Mouse (Mus musculus) embryo, embryonic 9.5 days (tissue): ENCODE data around the gene Esrra.
"Not testable (repeated sequence)": the region's sequence is repeated elsewhere in the genome, so short reads cannot be mapped to it uniquely, and the experiment has no call there.

ENCODE experiments used
- DNase-seq: peaks from one replicate; pipeline ENCODE4 v3.0.0-alpha.2; 2017; ENCODE audit errors: extremely low spot score

Gene Esrra

DNA sequence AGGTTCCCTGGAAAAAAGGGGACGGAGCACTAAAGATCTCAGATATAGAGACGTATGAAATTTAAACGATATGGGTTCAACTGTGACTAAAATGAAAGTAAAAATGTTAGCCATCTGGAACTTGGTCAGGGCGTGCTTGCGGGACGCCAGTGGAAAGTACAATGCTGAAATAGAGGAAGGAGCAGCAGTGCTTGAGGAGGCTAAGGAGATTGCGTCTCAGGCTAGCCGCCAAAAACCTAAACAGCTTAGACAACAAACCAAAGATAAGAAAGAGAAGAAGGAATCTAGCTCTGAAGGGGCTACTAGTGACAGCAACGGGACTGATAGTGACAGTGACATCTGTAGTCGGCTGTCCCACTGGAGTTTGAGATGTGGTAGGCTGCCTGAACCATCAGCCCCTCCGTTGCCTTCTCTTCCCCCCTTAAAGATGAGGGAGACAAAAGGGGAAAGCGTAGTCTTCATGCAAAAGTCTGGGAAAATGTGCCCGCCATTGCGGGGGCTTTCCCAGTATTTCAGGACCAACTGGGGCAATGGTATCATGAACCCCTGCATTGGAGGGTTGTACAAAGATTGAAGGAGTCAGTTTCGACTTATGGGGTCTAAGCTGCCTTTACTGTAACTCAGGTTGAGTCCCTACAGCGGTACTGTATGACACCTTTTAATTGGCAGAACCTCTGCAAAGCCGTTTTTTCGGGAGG is 25.9 kb downstream of the Esrra start:
- DNase-seq: not testable (repeated sequence)

DNA sequence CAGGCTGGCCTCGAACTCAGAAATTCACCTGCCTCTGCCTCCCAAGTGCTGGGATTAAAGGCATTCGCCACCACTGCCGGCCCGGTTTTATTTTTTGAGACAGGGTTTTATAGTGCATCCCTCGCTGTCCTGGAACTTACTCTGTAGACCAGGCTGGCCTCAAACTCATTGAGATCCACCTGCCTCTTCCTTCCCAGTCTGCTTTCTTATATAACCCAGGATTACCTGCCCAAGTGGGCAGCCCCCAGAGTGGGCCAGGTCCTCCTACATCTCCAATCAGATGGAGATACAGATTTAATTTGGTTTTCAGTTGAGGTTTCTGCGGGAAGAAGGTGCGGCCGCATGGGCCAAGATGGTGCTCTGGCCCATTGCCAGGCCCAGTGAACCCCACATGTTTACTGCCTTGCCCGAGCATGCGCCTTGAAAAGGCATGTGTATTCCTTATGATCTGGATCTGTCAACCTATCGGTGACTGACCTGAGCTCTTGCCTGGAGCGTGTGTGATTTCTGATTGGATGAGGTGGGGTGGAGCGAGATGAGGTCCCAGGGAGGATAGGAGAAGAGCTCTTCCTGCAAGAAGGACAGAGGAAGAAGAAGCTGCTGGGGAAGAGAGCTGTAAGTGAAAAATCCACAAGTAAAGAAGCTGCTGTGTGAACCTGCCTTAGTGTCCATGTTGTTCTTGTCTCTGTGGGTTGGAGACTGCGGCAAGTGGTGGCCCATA is 27.7 kb downstream of the Esrra start:
- no peak for DNase-seq

DNA sequence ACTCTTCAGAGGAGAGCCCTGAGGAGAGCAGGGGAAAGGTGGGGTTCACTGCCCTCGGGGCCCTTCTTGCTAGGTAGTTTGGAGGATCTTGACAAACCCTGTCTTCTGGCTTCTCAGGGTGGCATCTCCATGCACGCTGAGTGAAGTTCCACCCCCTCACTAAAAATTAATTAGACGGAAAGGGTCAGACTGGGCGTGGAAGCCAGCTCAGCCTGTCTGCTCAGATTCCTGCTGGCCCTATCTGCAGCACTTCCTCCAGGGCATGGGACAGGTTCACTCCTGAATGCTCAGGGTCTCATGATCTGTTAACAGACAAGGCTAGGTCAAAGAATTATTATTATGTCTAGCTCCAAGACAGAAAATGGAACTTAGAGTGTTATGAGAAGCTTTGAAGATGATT is 29.1 kb downstream of the Esrra start:
- DNase-seq: no peak

GRCm38 (mm10) chr19:6877965-6878364 is 43.6 kb downstream of the Esrra start:
- DNase-seq: no peak

- no peak for DNase-seq
Measured at GRCm38 (mm10) chr19:6876799-6877198, 44.8 kb downstream of the Esrra start.

DNA sequence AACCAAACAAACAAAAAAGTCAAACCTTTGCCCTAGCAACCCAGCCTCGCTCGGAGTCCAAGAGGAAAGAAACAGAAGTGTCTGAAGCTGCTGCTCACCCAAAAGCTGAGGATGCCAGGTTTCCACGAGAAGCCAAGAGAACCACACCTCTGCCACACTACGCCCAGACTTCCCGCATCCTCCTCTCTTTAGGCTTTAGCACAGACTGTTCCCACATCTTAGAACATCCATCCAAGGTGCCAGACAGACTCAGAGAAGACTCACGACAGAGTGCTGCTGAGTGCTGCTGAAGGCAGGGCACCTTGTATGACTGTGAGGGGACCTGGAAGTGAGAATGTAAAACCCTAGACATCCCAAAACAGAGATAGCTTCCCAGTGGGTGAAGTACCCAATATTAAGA is 45.8 kb downstream of the Esrra start:
- no peak for DNase-seq

- no peak for DNase-seq
Measured at GRCm38 (mm10) chr19:6874257-6874656, 47.4 kb downstream of the Esrra start.

DNA sequence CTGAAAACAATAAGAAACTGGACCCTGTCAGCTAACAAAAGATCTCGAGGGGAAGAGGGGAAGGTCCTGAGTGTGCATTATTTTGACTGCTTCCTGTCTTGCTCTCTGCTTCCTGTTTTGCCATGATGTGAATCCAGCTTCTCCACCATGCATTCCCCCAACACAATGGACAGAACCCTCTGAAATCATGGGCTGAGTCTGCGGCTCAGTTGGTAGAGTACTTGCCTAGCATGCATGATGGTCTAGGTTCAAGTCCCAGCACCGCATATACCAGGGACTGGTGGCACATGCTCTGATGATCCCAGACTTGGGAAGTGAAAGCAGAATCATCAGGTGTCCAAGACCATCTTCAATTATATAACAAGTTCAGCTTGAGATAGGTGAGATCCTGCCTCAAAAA is 48.9 kb downstream of the Esrra start:
- no peak for DNase-seq

- peak; percentile 37 for DNase-seq
Measured at GRCm38 (mm10) chr19:6871574-6872271, 49.9 kb downstream of the Esrra start.

- DNase-seq: no peak
Measured at GRCm38 (mm10) chr19:6869355-6869754, 52.3 kb downstream of the Esrra start.

DNA sequence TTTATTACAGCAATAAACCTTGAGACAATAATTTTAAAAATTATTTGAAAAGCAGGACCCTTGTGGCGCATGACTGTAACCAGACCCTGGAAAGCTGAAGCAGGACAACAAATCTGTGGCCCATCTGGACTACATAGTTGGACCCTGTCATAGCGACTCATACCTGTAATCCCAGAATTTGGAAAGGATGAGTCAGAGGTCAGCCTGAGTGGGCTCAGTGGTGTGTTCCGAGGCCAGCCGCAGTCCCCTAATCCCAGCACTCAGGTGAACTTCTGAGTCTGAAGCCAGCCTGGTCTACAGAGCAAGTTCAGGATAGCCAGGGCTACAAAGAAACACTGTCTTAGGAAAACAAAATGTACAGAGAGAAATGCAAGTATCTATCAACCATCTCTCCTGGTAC is 60.2 kb downstream of the Esrra start:
- DNase-seq: no peak
